Mouse (Mus musculus) forebrain, embryonic 10.5 days (tissue): ENCODE data around the gene Met. TPM values are rescaled to one million over a fixed set of nuclear protein-coding genes. Genes with fewer than 3 reads are reported as not detected.

ENCODE experiments used
- DNase-seq: peaks from one replicate; pipeline ENCODE4 v3.0.0-alpha.2; 2017; ENCODE audit warnings: low spot score; ENCODE audit errors: extremely low spot score
- H3K27ac ChIP-seq: fragments of 300-500 bp; sonication (generic); 2 replicates; pipeline ENCODE4 v1.5.1; 2016; ENCODE audit warnings: mild to moderate bottlenecking
- H3K27me3 ChIP-seq: fragments of 300-500 bp; sonication (generic); 2 replicates; pipeline ENCODE4 v1.6.1; 2016; ENCODE audit warnings: mild to moderate bottlenecking; ENCODE audit not compliant: poor library complexity, severe bottlenecking
- H3K36me3 ChIP-seq: fragments of 300-500 bp; sonication (generic); replicated peaks from 2 replicates; pipeline ENCODE4 v1.6.1; 2016; ENCODE audit warnings: mild to moderate bottlenecking, moderate library complexity
- H3K4me1 ChIP-seq: fragments of 300-500 bp; sonication (generic); 2 replicates; pipeline ENCODE4 v1.6.1; 2016
- H3K4me3 ChIP-seq: fragments of 300-500 bp; sonication (generic); 2 replicates; pipeline ENCODE4 v1.5.1; 2016; ENCODE audit warnings: mild to moderate bottlenecking, moderate library complexity
- H3K9me3 ChIP-seq: fragments of 300-500 bp; sonication (generic); 2 replicates; pipeline ENCODE4 v1.6.1; 2016; ENCODE audit warnings: mild to moderate bottlenecking, moderate library complexity
- WGBS: fragments of 180-500 bp; shearing (Covaris S2); methylation state at CpG from one replicate; pipeline ENCODE4 v1.1.7; 2016; 5-methylcytosine and 5-hydroxymethylcytosine counted together
- polyA plus RNA-seq: library from polyadenylated mRNA; unstranded; fragments of >200 nt; fragmentation: Nextera tagmentation; extraction: Ambion mirVana; gene quantifications from 2 replicates; pipeline ENCODE4 v1.2.1, GENCODE M21; 2016

Gene Met
- polyA plus RNA-seq, 1 experiment from 2014 or later: 0.81 TPM

DNA sequence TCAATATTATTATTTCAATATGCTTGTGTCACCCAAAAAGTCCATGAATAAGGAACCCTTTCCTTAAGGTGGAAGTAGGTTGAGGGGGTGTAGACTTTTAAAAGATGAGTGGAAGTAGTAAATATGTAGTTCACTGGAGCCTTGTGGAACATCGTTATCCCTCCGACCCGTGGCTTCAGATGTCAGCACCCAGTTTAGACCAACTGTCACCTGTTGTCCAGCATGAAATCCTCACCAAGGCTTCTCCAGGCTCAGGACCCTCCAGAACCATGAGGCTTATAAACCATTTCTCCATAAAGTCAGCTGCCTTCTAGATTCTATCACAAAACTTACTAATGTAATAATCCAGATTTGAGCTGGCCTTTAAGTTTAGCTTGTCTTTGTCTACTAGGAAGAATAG is 9.5 kb downstream of the Met start:
- Histone ChIP-seq H3K36me3 (no peaks in the 10 kb centered on the region), H3K4me3 (no peak overlapping the region), H3K4me1 (no peaks in the 10 kb centered on the region), H3K9me3 (no peaks in the 10 kb centered on the region), H3K27me3 (no peaks in the 10 kb centered on the region), H3K27ac (no peak overlapping the region)
- 81% methylated on average over 3 of the region's 3 CpGs for WGBS
- DNase-seq: no peak

GRCm38 (mm10) chr6:17477823-17478222 is 14.2 kb downstream of the Met start:
- H3K27me3 ChIP-seq: no peaks in the 10 kb centered on the region
- no peaks in the 10 kb centered on the region for H3K9me3 ChIP-seq
- peaks cover 10% of the 10 kb centered on the region; the same call in 1 of the 2 replicates for H3K4me1 ChIP-seq
- 79% methylated on average over 1 of the region's 1 CpGs for WGBS
- no peak overlapping the region for H3K27ac ChIP-seq
- H3K4me3 ChIP-seq: no peak overlapping the region
- no peaks in the 10 kb centered on the region for H3K36me3 ChIP-seq
- no peak for DNase-seq

- Histone ChIP-seq H3K27ac (no peak overlapping the region), H3K36me3 (no peaks in the 10 kb centered on the region), H3K9me3 (no peaks in the 10 kb centered on the region), H3K4me1 (peaks cover 10% of the 10 kb centered on the region; the same call in 1 of the 2 replicates), H3K4me3 (no peak overlapping the region), H3K27me3 (no peaks in the 10 kb centered on the region)
- WGBS: 95% methylated on average over 6 of the region's 6 CpGs
- no peak for DNase-seq
Measured at GRCm38 (mm10) chr6:17478252-17478651, 14.7 kb downstream of the Met start.

DNA sequence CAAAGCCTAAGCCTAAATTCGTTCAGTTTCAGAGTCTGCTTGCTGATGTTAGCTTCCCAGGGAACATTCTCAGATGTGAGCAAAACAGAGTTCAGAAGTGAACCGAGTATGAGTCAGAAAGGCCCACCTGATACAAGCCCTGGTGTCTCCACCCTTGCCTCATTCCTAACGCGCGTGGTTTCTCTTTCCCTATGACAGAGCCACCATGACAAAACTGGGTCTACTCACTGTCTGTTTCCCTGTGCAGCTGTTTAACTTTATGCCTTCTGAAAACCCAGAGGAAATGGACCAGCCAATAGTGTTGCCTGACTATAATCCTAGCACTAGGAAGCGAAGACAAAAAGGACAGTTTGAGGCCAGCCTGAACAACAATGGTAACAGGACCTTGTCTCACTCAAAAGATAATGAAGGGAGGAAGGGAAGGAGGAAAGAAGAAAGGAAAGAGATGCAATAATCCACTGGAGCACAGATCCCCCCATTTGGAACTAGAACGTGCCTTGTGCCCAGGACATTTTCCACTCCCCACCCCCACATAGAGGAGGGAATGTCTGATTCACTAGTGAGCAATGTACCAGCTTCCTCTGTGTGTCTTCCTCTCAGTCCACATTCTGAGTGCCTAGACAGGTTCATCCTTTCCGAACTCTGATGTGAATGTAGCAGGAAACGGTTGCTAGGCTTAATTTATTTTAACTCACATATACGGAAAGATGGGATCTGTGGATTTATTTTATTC is 15.4 kb downstream of the Met start:
- Histone ChIP-seq H3K4me1 (peaks cover 10% of the 10 kb centered on the region; the same call in 1 of the 2 replicates), H3K27me3 (no peaks in the 10 kb centered on the region), H3K27ac (no peak overlapping the region), H3K4me3 (no peak overlapping the region), H3K36me3 (no peaks in the 10 kb centered on the region), H3K9me3 (no peaks in the 10 kb centered on the region)
- no peak for DNase-seq
- 77% methylated on average over 10 of the region's 10 CpGs for WGBS

- no peak for DNase-seq
- no peaks in the 10 kb centered on the region for H3K27me3 ChIP-seq
- no peak overlapping the region for H3K4me3 ChIP-seq
- no peaks in the 10 kb centered on the region for H3K9me3 ChIP-seq
- H3K36me3 ChIP-seq: no peaks in the 10 kb centered on the region
- 92% methylated on average over 4 of the region's 4 CpGs for WGBS
- H3K4me1 ChIP-seq: peaks cover 10% of the 10 kb centered on the region; the same call in 1 of the 2 replicates
- H3K27ac ChIP-seq: no peak overlapping the region
Measured at GRCm38 (mm10) chr6:17481068-17481467, 17.5 kb downstream of the Met start.

- Histone ChIP-seq H3K9me3 (no peaks in the 10 kb centered on the region), H3K27ac (no peak overlapping the region), H3K27me3 (no peaks in the 10 kb centered on the region), H3K36me3 (no peaks in the 10 kb centered on the region), H3K4me3 (no peak overlapping the region), H3K4me1 (no peaks in the 10 kb centered on the region)
- 92% methylated on average over 5 of the region's 5 CpGs for WGBS
- no peak for DNase-seq
Measured at GRCm38 (mm10) chr6:17485244-17485643, 21.6 kb downstream of the Met start.

- Histone ChIP-seq H3K4me1 (0 out of 2 replicates have a peak, but pooled peaks cover 4% of the 10 kb centered on the region), H3K27me3 (no peaks in the 10 kb centered on the region), H3K9me3 (no peaks in the 10 kb centered on the region), H3K4me3 (no peak overlapping the region), H3K27ac (no peak overlapping the region), H3K36me3 (no peaks in the 10 kb centered on the region)
- no peak for DNase-seq
- 91% methylated on average over 7 of the region's 7 CpGs for WGBS
Measured at GRCm38 (mm10) chr6:17485782-17486181, 22.2 kb downstream of the Met start.

- no peak for DNase-seq
- Histone ChIP-seq H3K9me3 (no peaks in the 10 kb centered on the region), H3K27me3 (no peaks in the 10 kb centered on the region), H3K36me3 (no peaks in the 10 kb centered on the region), H3K4me1 (0 out of 2 replicates have a peak, but pooled peaks cover 9% of the 10 kb centered on the region), H3K27ac (no peak overlapping the region), H3K4me3 (no peak overlapping the region)
- 91% methylated on average over 2 of the region's 2 CpGs for WGBS
Measured at GRCm38 (mm10) chr6:17488291-17488817, 24.8 kb downstream of the Met start.

GRCm38 (mm10) chr6:17490786-17491185 is 27.2 kb downstream of the Met start:
- no peak overlapping the region for H3K27ac ChIP-seq
- H3K36me3 ChIP-seq: no peaks in the 10 kb centered on the region
- H3K27me3 ChIP-seq: no peaks in the 10 kb centered on the region
- 78% methylated on average over 2 of the region's 2 CpGs for WGBS
- 0 out of 2 replicates have a peak, but pooled peaks cover 9% of the 10 kb centered on the region for H3K4me1 ChIP-seq
- H3K9me3 ChIP-seq: no peaks in the 10 kb centered on the region
- DNase-seq: no peak
- no peak overlapping the region for H3K4me3 ChIP-seq

GRCm38 (mm10) chr6:17491502-17491901 is 27.9 kb downstream of the Met start:
- no peak for DNase-seq

DNA sequence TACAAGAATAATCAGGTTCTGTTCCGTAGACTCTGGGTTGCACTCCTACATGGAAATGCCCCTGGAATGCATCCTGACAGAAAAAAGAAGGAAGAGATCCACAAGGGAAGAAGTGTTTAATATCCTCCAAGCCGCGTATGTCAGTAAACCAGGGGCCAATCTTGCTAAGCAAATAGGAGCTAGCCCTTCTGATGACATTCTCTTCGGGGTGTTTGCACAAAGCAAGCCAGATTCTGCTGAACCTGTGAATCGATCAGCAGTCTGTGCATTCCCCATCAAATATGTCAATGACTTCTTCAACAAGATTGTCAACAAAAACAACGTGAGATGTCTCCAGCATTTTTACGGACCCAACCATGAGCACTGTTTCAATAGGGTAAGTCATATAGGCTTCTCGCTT is 28.5 kb downstream of the Met start:
- no peak for DNase-seq
- Histone ChIP-seq H3K27ac (no peak overlapping the region), H3K4me3 (no peak overlapping the region), H3K36me3 (no peaks in the 10 kb centered on the region), H3K27me3 (no peaks in the 10 kb centered on the region), H3K4me1 (0 out of 2 replicates have a peak, but pooled peaks cover 14% of the 10 kb centered on the region), H3K9me3 (no peaks in the 10 kb centered on the region)
- 95% methylated on average over 8 of the region's 8 CpGs for WGBS

More at GRCm38 (mm10) chr6:17491502-17491901, 27.9 kb downstream of the Met start:
- no peak overlapping the region for H3K27ac ChIP-seq
- no peak overlapping the region for H3K4me3 ChIP-seq
- H3K36me3 ChIP-seq: no peaks in the 10 kb centered on the region
- no peaks in the 10 kb centered on the region for H3K9me3 ChIP-seq
- WGBS: 91% methylated on average over 10 of the region's 10 CpGs
- no peaks in the 10 kb centered on the region for H3K27me3 ChIP-seq
- 0 out of 2 replicates have a peak, but pooled peaks cover 9% of the 10 kb centered on the region for H3K4me1 ChIP-seq

GRCm38 (mm10) chr6:17495413-17495812 is 31.8 kb downstream of the Met start:
- DNase-seq: no peak
- H3K9me3 ChIP-seq: no peaks in the 10 kb centered on the region
- no peaks in the 10 kb centered on the region for H3K36me3 ChIP-seq
- no peaks in the 10 kb centered on the region for H3K27me3 ChIP-seq
- WGBS: 92% methylated on average over 1 of the region's 1 CpGs
- H3K27ac ChIP-seq: no peak overlapping the region
- H3K4me1 ChIP-seq: 0 out of 2 replicates have a peak, but pooled peaks cover 15% of the 10 kb centered on the region
- H3K4me3 ChIP-seq: no peak overlapping the region

GRCm38 (mm10) chr6:17497366-17497765 is 33.8 kb downstream of the Met start:
- H3K36me3 ChIP-seq: no peaks in the 10 kb centered on the region
- no peaks in the 10 kb centered on the region for H3K9me3 ChIP-seq
- DNase-seq: no peak
- H3K27ac ChIP-seq: no peak overlapping the region
- no peaks in the 10 kb centered on the region for H3K27me3 ChIP-seq
- H3K4me1 ChIP-seq: 0 out of 2 replicates have a peak, but pooled peaks cover 6% of the 10 kb centered on the region
- no peak overlapping the region for H3K4me3 ChIP-seq
- 78% methylated on average over 4 of the region's 4 CpGs for WGBS
